Mouse (Mus musculus) forebrain, embryonic 12.5 days (tissue): ENCODE data around the gene Ica1. TPM values are rescaled to one million over a fixed set of nuclear protein-coding genes. Genes with fewer than 3 reads are reported as not detected.

Source experiments
- ATAC-seq: fragments of 200-750 bp; cut with Nextera tagmentation; 2 replicates; pipeline ENCODE4 v1.8.0; 2017; ENCODE audit warnings: moderate TSS enrichment; ENCODE audit not compliant: low FRiP score
- H3K27ac ChIP-seq: fragments of 300-500 bp; sonication (generic); 2 replicates; pipeline ENCODE4 v1.5.1; 2016; ENCODE audit warnings: mild to moderate bottlenecking
- H3K27me3 ChIP-seq: fragments of 300-500 bp; sonication (generic); 2 replicates; pipeline ENCODE4 v1.6.1; 2016; ENCODE audit warnings: mild to moderate bottlenecking
- H3K36me3 ChIP-seq: fragments of 300-500 bp; sonication (generic); replicated peaks from 2 replicates; pipeline ENCODE4 v1.6.1; 2016; ENCODE audit warnings: mild to moderate bottlenecking
- H3K4me1 ChIP-seq: fragments of 300-500 bp; sonication (generic); 2 replicates; pipeline ENCODE4 v1.6.1; 2016
- H3K4me2 ChIP-seq: fragments of 300-500 bp; sonication (generic); 2 replicates; pipeline ENCODE4 v1.6.1; 2016; ENCODE audit warnings: mild to moderate bottlenecking, moderate library complexity
- H3K4me3 ChIP-seq: fragments of 300-500 bp; sonication (generic); replicated peaks from 2 replicates; pipeline ENCODE4 v1.5.1; 2016; ENCODE audit warnings: mild to moderate bottlenecking
- H3K9ac ChIP-seq: fragments of 300-500 bp; sonication (generic); 2 replicates; pipeline ENCODE4 v1.6.1; 2016; ENCODE audit warnings: mild to moderate bottlenecking
- H3K9me3 ChIP-seq: fragments of 300-500 bp; sonication (generic); 2 replicates; pipeline ENCODE4 v1.6.1; 2016
- WGBS: fragments of 180-500 bp; shearing (Covaris S2); methylation state at CpG from one replicate; pipeline ENCODE4 v1.1.7; 2016; 5-methylcytosine and 5-hydroxymethylcytosine counted together
- polyA plus RNA-seq: library from polyadenylated mRNA; unstranded; fragments of >200 nt; fragmentation: Nextera tagmentation; extraction: Ambion mirVana; gene quantifications from 2 replicates; pipeline ENCODE4 v1.2.1, GENCODE M21; 2016

Ica1 gene
- polyA plus RNA-seq, 1 experiment from 2014 or later: 16.4 TPM

DNA sequence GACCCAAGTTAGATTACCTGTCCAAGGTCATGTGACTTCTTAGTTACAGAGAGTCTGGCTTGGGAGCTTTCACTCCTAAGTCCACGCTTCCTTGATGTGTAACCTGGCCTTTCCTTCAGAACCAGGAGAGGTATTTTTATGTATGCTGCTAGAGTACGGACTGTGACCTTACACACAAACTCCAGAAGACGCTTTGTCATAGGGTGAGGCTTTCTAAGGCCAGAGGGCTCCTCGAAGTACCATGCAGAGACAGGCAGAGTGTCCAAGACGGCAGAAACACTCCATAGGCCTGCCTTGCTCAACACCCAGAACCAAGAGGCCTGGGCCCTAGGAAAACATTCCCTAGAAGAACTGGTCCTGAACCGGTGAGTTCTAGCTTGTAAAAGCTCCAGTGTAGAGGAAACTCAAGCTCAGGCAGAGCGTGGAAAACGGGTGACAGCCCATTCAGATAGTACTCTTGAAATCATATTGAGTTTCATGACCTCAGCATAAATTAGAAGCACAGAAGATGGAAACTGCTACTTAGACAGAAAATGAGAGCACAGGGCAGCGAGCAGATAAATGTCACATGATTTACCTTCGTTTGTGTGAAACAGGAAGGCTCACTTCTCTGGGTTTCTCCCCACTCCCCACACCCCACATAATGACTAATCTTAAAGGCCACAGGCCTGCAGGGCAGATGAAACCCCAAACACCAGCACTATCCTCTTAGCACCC lies 129.9 kb downstream of the Ica1 start:
- ATAC-seq: no peak
- 81% methylated on average over 10 of the region's 10 CpGs for WGBS
- H3K4me2 ChIP-seq: no peak overlapping the region

DNA sequence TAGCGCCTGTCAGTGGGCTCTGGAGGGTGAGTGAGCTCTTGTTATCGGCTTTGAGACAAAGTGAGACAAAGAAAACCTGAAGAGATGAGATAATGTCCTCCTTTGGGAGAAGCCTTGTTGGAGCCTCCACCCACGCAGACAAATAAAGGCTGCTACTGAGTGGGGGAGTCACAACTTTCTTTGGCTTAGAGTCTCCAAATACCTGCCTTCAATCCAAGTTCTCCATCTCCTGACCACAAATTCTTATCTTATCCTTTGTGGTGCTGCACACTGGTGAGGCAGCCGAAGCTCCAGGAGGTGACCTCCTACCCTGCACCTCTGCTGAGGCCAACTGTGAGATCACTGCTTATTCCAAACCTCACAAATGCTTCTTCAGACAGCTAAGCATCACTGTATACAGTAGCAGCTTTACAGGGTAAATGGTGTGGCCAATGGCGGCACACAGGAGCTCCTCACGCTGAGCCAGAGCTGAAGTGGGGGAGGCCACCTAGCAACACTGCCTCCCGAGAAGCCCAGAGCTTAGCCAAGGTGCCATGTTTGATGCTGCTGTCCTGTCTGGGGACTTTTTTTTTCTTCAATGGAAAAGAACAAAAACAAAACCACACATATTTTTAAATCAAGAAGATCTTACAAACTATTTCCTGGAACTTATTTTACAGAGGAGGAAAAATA lies 130.6 kb downstream of the Ica1 start:
- no peaks in the 10 kb centered on the region for H3K27me3 ChIP-seq
- ATAC-seq: no peak
- no peaks in the 10 kb centered on the region for H3K9me3 ChIP-seq
- H3K4me3 ChIP-seq: no peak overlapping the region
- H3K36me3 ChIP-seq: no peaks in the 10 kb centered on the region
- no peak overlapping the region for H3K4me2 ChIP-seq
- peaks cover 9% of the 10 kb centered on the region for H3K4me1 ChIP-seq
- WGBS: 83% methylated on average over 7 of the region's 7 CpGs
- no peak overlapping the region for H3K27ac ChIP-seq
- H3K9ac ChIP-seq: no peak overlapping the region

More for the DNA sequence above, 129.9 kb downstream of the Ica1 start:
- no peak overlapping the region for H3K27ac ChIP-seq
- peaks cover 9% of the 10 kb centered on the region for H3K4me1 ChIP-seq
- H3K36me3 ChIP-seq: no peaks in the 10 kb centered on the region
- H3K9ac ChIP-seq: no peak overlapping the region
- no peaks in the 10 kb centered on the region for H3K27me3 ChIP-seq
- no peaks in the 10 kb centered on the region for H3K9me3 ChIP-seq
- H3K4me3 ChIP-seq: no peak overlapping the region

GRCm38 (mm10) chr6:8645708-8646107 lies 132.6 kb downstream of the Ica1 start:
- peaks cover 14% of the 10 kb centered on the region for H3K4me1 ChIP-seq
- no peak; the same call in 1 of the 2 replicates for ATAC-seq
- no peak overlapping the region for H3K9ac ChIP-seq
- no peak overlapping the region for H3K27ac ChIP-seq
- no peak overlapping the region for H3K4me2 ChIP-seq
- no peaks in the 10 kb centered on the region for H3K36me3 ChIP-seq
- no peak overlapping the region for H3K4me3 ChIP-seq
- WGBS: 45% methylated on average over 2 of the region's 2 CpGs
- H3K27me3 ChIP-seq: no peaks in the 10 kb centered on the region
- no peaks in the 10 kb centered on the region for H3K9me3 ChIP-seq

- Histone ChIP-seq H3K9ac (no peak overlapping the region), H3K4me3 (no peak overlapping the region), H3K9me3 (no peaks in the 10 kb centered on the region), H3K4me2 (no peak overlapping the region), H3K4me1 (peaks cover 14% of the 10 kb centered on the region), H3K36me3 (no peaks in the 10 kb centered on the region), H3K27ac (no peak overlapping the region), H3K27me3 (no peaks in the 10 kb centered on the region)
- no peak for ATAC-seq
- 88% methylated on average over 10 of the region's 10 CpGs for WGBS
These were observed 133.6 kb downstream of the Ica1 start for GRCm38 (mm10) chr6:8644703-8645102.

DNA sequence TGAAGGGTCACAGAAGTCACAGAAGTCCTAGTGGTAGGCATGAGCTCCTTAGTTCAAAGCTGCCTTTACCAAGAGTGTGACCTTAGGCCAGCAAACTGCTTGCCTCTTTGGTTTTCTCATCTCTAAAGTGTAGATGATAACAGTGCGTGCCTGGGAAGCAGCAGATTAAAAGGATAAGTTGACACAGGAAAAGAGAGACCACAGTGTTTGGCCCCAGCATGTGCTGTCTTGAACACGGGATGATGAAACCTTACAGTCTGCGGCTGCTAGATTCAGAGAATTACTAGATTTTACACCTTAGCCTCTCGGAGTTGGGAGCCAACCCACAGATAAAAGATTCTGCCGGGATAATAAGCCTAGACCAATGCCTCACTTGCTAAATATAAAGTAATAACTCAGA lies 137.4 kb downstream of the Ica1 start:
- Histone ChIP-seq H3K9me3 (no peaks in the 10 kb centered on the region), H3K36me3 (no peaks in the 10 kb centered on the region), H3K27ac (no peak overlapping the region), H3K9ac (no peak overlapping the region), H3K4me3 (no peak overlapping the region), H3K27me3 (no peaks in the 10 kb centered on the region), H3K4me1 (peaks cover 13% of the 10 kb centered on the region), H3K4me2 (no peak overlapping the region)
- 86% methylated on average over 5 of the region's 5 CpGs for WGBS
- no peak for ATAC-seq

DNA sequence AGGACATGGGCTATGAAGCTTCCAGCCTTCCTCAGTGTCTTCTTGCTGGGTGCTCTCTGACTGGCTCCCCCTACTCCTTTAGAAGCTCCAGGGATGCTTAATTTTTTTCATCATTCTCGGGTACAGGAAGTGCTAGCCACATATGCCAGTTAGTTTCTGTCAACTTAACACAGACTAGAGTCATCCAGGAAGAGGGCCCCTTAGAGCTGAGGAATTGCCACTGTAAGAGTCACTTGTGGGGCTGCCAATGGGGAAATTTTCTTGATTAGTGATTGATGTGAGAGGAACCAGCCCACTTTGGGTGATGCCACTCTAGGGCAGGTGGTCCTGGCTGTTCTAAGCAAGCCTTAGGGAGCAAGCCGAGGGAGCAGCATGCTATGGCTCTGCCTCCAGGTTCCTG lies 138.8 kb downstream of the Ica1 start:
- Histone ChIP-seq H3K4me1 (peaks cover 5% of the 10 kb centered on the region; the same call in 1 of the 2 replicates), H3K27me3 (no peaks in the 10 kb centered on the region), H3K9me3 (no peaks in the 10 kb centered on the region), H3K36me3 (no peaks in the 10 kb centered on the region), H3K9ac (no peak overlapping the region), H3K27ac (no peak overlapping the region), H3K4me2 (no peak overlapping the region), H3K4me3 (no peak overlapping the region)
- WGBS: 84% methylated on average over 2 of the region's 2 CpGs
- ATAC-seq: no peak

- no peaks in the 10 kb centered on the region for H3K36me3 ChIP-seq
- no peaks in the 10 kb centered on the region for H3K27me3 ChIP-seq
- peaks cover 5% of the 10 kb centered on the region; the same call in 1 of the 2 replicates for H3K4me1 ChIP-seq
- H3K9me3 ChIP-seq: no peaks in the 10 kb centered on the region
- WGBS: 88% methylated on average over 4 of the region's 4 CpGs
- ATAC-seq: no peak
- H3K9ac ChIP-seq: no peak overlapping the region
- no peak overlapping the region for H3K4me3 ChIP-seq
- H3K27ac ChIP-seq: no peak overlapping the region
- H3K4me2 ChIP-seq: no peak overlapping the region
These were observed 139.4 kb downstream of the Ica1 start for GRCm38 (mm10) chr6:8638899-8639298.

DNA sequence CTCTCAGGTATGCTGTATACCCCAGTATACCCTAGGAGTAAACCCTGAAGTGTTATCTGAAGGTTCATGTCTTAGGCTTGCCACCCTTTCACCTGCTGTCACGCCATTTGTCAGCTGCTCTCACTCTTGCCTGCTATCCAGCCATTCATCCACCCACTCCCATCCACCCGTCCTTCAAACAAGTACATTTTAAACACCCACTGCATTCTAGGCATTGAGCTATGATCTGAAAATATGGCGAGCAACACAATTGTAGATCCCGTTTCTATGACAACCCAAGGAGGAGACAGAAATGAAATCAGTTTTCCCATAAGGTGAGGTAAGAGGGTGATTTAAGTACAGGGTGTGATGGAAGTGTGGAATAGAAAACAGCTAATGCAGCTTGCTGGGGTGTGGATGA lies 140.2 kb downstream of the Ica1 start:
- no peak for ATAC-seq
- no peak overlapping the region for H3K9ac ChIP-seq
- no peaks in the 10 kb centered on the region for H3K9me3 ChIP-seq
- no peaks in the 10 kb centered on the region for H3K27me3 ChIP-seq
- WGBS: 86% methylated on average over 4 of the region's 4 CpGs
- H3K4me1 ChIP-seq: peaks cover 5% of the 10 kb centered on the region; the same call in 1 of the 2 replicates
- H3K4me2 ChIP-seq: no peak overlapping the region
- no peak overlapping the region for H3K27ac ChIP-seq
- no peaks in the 10 kb centered on the region for H3K36me3 ChIP-seq
- no peak overlapping the region for H3K4me3 ChIP-seq

- WGBS: 92% methylated on average over 4 of the region's 4 CpGs
- no peak overlapping the region for H3K4me3 ChIP-seq
- H3K4me1 ChIP-seq: no peaks in the 10 kb centered on the region
- no peaks in the 10 kb centered on the region for H3K36me3 ChIP-seq
- H3K27me3 ChIP-seq: no peaks in the 10 kb centered on the region
- no peaks in the 10 kb centered on the region for H3K9me3 ChIP-seq
- no peak overlapping the region for H3K4me2 ChIP-seq
- no peak for ATAC-seq
- no peak overlapping the region for H3K9ac ChIP-seq
- no peak overlapping the region for H3K27ac ChIP-seq
These were observed 145.6 kb downstream of the Ica1 start for GRCm38 (mm10) chr6:8632701-8633100.

GRCm38 (mm10) chr6:8631986-8632632 lies 146.2 kb downstream of the Ica1 start:
- no peak for ATAC-seq
- Histone ChIP-seq H3K9me3 (no peaks in the 10 kb centered on the region), H3K4me1 (no peaks in the 10 kb centered on the region), H3K27me3 (no peaks in the 10 kb centered on the region), H3K27ac (no peak overlapping the region), H3K36me3 (no peaks in the 10 kb centered on the region), H3K4me3 (no peak overlapping the region), H3K4me2 (no peak overlapping the region), H3K9ac (no peak overlapping the region)
- 87% methylated on average over 5 of the region's 5 CpGs for WGBS

DNA sequence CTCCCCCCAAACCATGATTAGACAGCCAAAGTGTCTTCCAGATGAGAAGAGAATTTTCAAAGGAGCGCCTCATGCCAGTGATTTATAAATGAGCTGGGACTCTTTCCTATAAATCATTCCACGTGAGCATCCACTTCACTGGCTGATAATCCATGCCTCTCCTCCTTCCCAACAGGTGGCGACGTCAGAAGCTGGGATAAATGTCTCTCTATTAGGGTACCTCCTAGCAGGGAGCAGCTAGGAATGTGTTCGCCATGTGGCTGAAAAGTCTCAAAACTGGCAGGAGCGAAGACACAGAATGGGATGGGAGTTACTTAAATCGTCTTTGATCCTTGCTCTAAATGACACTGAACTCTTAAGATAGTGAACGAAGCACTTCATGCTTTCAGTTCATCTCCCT lies 146.9 kb downstream of the Ica1 start:
- Histone ChIP-seq H3K9me3 (no peaks in the 10 kb centered on the region), H3K4me2 (no peak overlapping the region), H3K4me3 (no peak overlapping the region), H3K9ac (no peak overlapping the region), H3K4me1 (no peaks in the 10 kb centered on the region), H3K27ac (no peak overlapping the region), H3K27me3 (no peaks in the 10 kb centered on the region), H3K36me3 (no peaks in the 10 kb centered on the region)
- WGBS: 80% methylated on average over 8 of the region's 8 CpGs
- ATAC-seq: no peak

DNA sequence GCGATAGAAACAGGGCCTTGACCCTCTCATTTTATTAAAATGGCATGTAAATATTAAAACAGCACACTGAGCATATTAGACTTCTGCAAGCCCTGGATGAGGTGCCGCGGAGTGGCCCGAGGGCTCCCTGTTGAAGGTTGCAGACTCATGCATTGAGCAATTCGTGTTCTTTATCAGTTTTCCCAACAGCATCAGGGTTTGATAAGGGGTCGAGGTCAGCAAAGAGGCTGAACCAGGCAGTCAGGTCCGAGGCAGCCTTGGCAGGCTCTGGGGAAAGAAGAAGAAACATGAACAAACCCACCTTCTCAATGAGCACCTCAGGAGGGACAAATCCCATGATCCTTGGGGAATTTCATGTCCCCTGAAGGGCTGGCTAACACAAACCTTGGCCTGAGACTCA lies 147.8 kb downstream of the Ica1 start:
- Histone ChIP-seq H3K4me1 (no peaks in the 10 kb centered on the region), H3K4me2 (no peak overlapping the region), H3K27ac (no peak overlapping the region), H3K4me3 (no peak overlapping the region), H3K9me3 (no peaks in the 10 kb centered on the region), H3K36me3 (no peaks in the 10 kb centered on the region), H3K27me3 (no peaks in the 10 kb centered on the region), H3K9ac (no peak overlapping the region)
- ATAC-seq: no peak
- 90% methylated on average over 7 of the region's 7 CpGs for WGBS
